Mouse (Mus musculus) E14TG2a.4 (cell line): ENCODE measurements around the gene Cracr2b.

Experiments
- H3K27me3 ChIP-seq: 2 replicates; pipeline ENCODE4 v1.6.1; 2014; ENCODE audit warnings: low read length, control low read depth; ENCODE audit not compliant: insufficient read depth
- H3K36me3 ChIP-seq: 2 replicates; pipeline ENCODE4 v1.6.1; 2014; ENCODE audit warnings: low read length, control low read depth; ENCODE audit not compliant: insufficient read depth
- H3K4me1 ChIP-seq: replicated peaks from 2 replicates; pipeline ENCODE4 v1.6.1; 2014; ENCODE audit warnings: low read depth, low read length, control low read depth
- H3K4me3 ChIP-seq: replicated peaks from 2 replicates; pipeline ENCODE4 v1.5.1; 2014; ENCODE audit warnings: mild to moderate bottlenecking, low read length
- H3K9me3 ChIP-seq: 2 replicates; pipeline ENCODE4 v1.6.1; 2014; ENCODE audit warnings: low read length, control low read depth
- CTCF ChIP-seq: conservative IDR thresholded peaks from 2 replicates; pipeline ENCODE4 v1.5.1; 2014; ENCODE audit warnings: low read length
- NANOG ChIP-seq: IDR thresholded peaks from 2 replicates; pipeline ENCODE4 v1.6.1; 2014; ENCODE audit warnings: borderline replicate concordance, low read length, mixed read lengths
- POU5F1 ChIP-seq: IDR thresholded peaks from 2 replicates; pipeline ENCODE4 v1.6.1; 2014; ENCODE audit warnings: low read length, borderline replicate concordance

Cracr2b gene

DNA sequence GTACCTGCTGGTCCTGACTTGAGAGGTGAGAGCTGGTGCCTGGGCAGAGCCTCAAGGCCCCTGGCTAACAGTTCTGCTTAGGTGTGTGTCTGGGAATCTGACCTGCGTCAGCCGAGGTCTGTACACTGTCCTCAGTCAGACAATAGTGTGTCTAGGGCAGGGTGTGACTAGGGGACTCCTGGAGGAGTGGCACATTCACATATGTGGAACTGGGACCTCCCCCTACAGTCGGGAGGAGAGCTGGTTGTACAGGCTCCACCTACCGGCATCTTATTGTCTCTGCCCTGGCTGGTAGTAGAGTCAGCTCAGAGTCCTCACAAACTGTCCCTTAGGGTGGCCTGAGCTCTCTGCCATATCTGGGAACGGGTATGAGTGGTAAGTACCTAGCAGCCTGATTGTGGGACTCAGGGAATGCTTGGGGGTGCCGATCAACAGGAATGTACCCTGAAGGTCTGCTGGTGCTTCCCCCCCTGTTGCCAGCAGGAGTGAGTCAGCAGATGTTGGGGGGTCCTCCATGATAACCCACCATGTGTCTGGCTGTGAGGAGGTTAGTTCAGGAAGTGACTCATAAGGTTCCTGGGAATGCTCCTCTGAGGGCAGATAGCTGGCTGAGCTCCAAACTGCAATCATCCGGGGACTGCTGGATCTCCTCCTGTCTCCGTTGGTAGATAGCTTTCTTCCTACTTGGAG is 7.8 kb downstream of the Cracr2b start:
- peak overlapping the region; percentile 93 for H3K4me3 ChIP-seq
- peaks cover 95% of the 10 kb centered on the region for H3K4me1 ChIP-seq
- no peak for TF ChIP-seq POU5F1
- peak; percentile 22; the same call in 1 of the 2 replicates for TF ChIP-seq CTCF
- TF ChIP-seq NANOG: no peak

GRCm38 (mm10) chr7:141469352-141469751 is 8.5 kb downstream of the Cracr2b start:
- Histone ChIP-seq H3K9me3 (no peaks in the 10 kb centered on the region), H3K36me3 (peaks cover 49% of the 10 kb centered on the region), H3K27me3 (peaks cover 21% of the 10 kb centered on the region), H3K4me3 (peak overlapping the region; percentile 93), H3K4me1 (peaks cover 95% of the 10 kb centered on the region)
- TF ChIP-seq POU5F1: no peak
- TF ChIP-seq CTCF: no peak
- no peak for TF ChIP-seq NANOG

More for the DNA sequence above, 7.8 kb downstream of the Cracr2b start:
- H3K36me3 ChIP-seq: peaks cover 47% of the 10 kb centered on the region
- H3K9me3 ChIP-seq: no peaks in the 10 kb centered on the region
- H3K27me3 ChIP-seq: peaks cover 28% of the 10 kb centered on the region

GRCm38 (mm10) chr7:141469901-141470636 is 9.2 kb downstream of the Cracr2b start:
- H3K27me3 ChIP-seq: peaks cover 14% of the 10 kb centered on the region
- peaks cover 49% of the 10 kb centered on the region for H3K36me3 ChIP-seq
- H3K4me3 ChIP-seq: peak overlapping the region; percentile 93
- no peaks in the 10 kb centered on the region for H3K9me3 ChIP-seq
- TF ChIP-seq POU5F1 (no peak), CTCF (no peak), NANOG (no peak)
- H3K4me1 ChIP-seq: peaks cover 88% of the 10 kb centered on the region

DNA sequence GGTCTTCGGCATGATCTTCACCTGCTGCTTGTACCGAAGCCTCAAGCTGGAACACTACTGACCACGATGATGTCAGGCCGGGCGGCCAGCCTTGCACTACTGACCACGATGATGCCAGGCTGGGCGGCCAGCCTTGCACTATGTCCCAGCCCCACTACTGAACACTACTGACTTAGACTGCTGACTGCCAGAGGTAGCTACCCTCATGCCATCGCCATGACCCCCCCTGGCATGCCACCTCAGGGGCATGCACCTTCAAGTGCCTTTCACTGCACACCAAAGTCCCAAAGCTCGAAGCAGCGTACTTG is 9.7 kb downstream of the Cracr2b start:
- peak overlapping the region; percentile 93 for H3K4me3 ChIP-seq
- peaks cover 83% of the 10 kb centered on the region for H3K4me1 ChIP-seq
- no peaks in the 10 kb centered on the region for H3K9me3 ChIP-seq
- peaks cover 49% of the 10 kb centered on the region for H3K36me3 ChIP-seq
- peaks cover 10% of the 10 kb centered on the region for H3K27me3 ChIP-seq
- TF ChIP-seq CTCF: no peak
- TF ChIP-seq POU5F1: no peak
- TF ChIP-seq NANOG: no peak

DNA sequence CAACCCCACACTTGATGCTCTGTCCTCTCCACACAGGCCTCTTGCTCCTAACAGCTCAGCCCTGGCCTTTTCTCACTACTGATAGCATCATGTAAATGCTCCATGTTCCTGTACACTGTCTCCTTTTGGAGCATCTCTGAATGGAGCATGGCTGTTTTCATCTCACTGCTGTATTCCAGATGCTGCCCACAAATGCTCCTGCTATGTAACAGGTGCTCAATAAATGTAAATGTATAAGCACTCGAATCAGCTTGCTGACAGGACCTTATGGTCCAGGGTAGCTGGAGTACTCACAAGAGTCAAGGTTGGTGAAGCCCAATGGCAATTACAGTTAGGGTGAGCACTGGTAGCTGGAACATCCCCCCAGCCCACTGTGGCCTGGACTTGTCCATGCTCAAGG is 10.3 kb downstream of the Cracr2b start:
- TF ChIP-seq POU5F1: no peak
- no peak for TF ChIP-seq NANOG
- no peak for TF ChIP-seq CTCF
- Histone ChIP-seq H3K4me3 (no peak overlapping the region), H3K36me3 (peaks cover 49% of the 10 kb centered on the region), H3K4me1 (peaks cover 83% of the 10 kb centered on the region), H3K9me3 (no peaks in the 10 kb centered on the region), H3K27me3 (peaks cover 9% of the 10 kb centered on the region)

DNA sequence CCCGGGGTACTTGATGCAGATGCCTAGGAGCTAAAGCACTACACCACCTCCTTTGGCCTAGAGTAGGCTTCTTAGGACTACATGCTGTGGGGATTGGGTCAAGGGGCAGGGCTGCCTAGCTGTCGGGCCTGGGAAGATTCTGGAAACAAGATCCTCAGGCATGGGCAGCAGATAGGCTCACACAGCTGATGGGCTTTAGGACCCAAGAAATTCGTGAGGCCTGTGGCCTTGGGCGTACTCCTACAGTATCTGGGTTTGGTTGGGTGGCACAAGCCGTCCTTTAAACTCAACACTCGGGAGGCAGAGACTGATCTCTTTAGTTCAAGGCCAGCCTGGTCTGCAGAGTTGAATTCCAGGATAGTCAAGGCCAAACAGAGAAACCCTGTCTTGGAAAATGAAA is 11.3 kb downstream of the Cracr2b start:
- Histone ChIP-seq H3K4me1 (peaks cover 84% of the 10 kb centered on the region), H3K4me3 (no peak overlapping the region), H3K36me3 (peaks cover 49% of the 10 kb centered on the region), H3K9me3 (no peaks in the 10 kb centered on the region), H3K27me3 (peaks cover 10% of the 10 kb centered on the region)
- TF ChIP-seq POU5F1: no peak
- no peak for TF ChIP-seq CTCF
- no peak for TF ChIP-seq NANOG

- Histone ChIP-seq H3K4me1 (peaks cover 85% of the 10 kb centered on the region), H3K36me3 (peaks cover 49% of the 10 kb centered on the region), H3K4me3 (0 out of 2 replicates have a peak overlapping the region, but pooled peaks have one; percentile 96), H3K9me3 (no peaks in the 10 kb centered on the region), H3K27me3 (peaks cover 14% of the 10 kb centered on the region)
- no peak for TF ChIP-seq CTCF
- TF ChIP-seq POU5F1: no peak
- no peak for TF ChIP-seq NANOG
These were observed 11.9 kb downstream of the Cracr2b start for GRCm38 (mm10) chr7:141472763-141473162.

- Histone ChIP-seq H3K36me3 (peaks cover 46% of the 10 kb centered on the region), H3K9me3 (no peaks in the 10 kb centered on the region), H3K27me3 (peaks cover 15% of the 10 kb centered on the region), H3K4me3 (peak overlapping the region; percentile 96), H3K4me1 (peaks cover 79% of the 10 kb centered on the region)
- TF ChIP-seq POU5F1: no peak
- TF ChIP-seq NANOG: no peak
- no peak for TF ChIP-seq CTCF
These were observed 13.3 kb downstream of the Cracr2b start for GRCm38 (mm10) chr7:141474160-141474559.
